Mouse (Mus musculus): ENCODE measurements at regions not wholly inside any gene's neighbourhood (a gene's known extent, or its start where the extent isn't known, plus 50 kb on each side); places are given as distances from the start of the nearest gene placed in this dataset.

GRCm38 (mm10) chrX:51913247-51913646 is 59.3 kb downstream of the 1700080O16Rik start:
- peak in 1 of 2 experiments; percentile 28 for DNase-seq (ENCODE audit: low spot score in 2 of 2)

GRCm38 (mm10) chrX:51911566-51911965 is 61.0 kb downstream of the 1700080O16Rik start:
- DNase-seq (ENCODE audit: low spot score in 2 of 2), result no peak

- DNase-seq (ENCODE audit: low spot score in 2 of 2), result no peak
Measured at GRCm38 (mm10) chrX:51910576-51910975, 62.0 kb downstream of the 1700080O16Rik start.

- DNase-seq (ENCODE audit: low spot score in 2 of 2), result no peak
Measured at GRCm38 (mm10) chrX:51898445-51898844, 74.1 kb downstream of the 1700080O16Rik start.

GRCm38 (mm10) chrX:51897059-51897458 is 75.5 kb downstream of the 1700080O16Rik start:
- no peak for DNase-seq (ENCODE audit: low spot score in 2 of 2)

GRCm38 (mm10) chrX:51895646-51896190 is 76.9 kb downstream of the 1700080O16Rik start:
- DNase-seq (ENCODE audit: low spot score in 2 of 2), result peak; percentile 3 to 12

GRCm38 (mm10) chrX:51892716-51893115 is 79.9 kb downstream of the 1700080O16Rik start:
- no peak for DNase-seq (ENCODE audit: low spot score in 2 of 2)

- no peak for DNase-seq (ENCODE audit: low spot score in 2 of 2)
Measured at GRCm38 (mm10) chrX:51886129-51886528, 85.1 kb upstream of the Usp26 start.

All from spleen, postnatal 10 days (tissue).